Mouse (Mus musculus) lung, postnatal 0 days (tissue): ENCODE measurements around the gene Gm44503.

Experiments
- CTCF ChIP-seq: IDR thresholded peaks from 2 replicates; pipeline ENCODE4 v1.5.1; 2016; ENCODE audit warnings: antibody characterized with exemption, mild to moderate bottlenecking
- EP300 ChIP-seq: IDR thresholded peaks from 2 replicates; pipeline ENCODE4 v1.6.1; 2016; ENCODE audit warnings: antibody characterized with exemption, mild to moderate bottlenecking, control low read depth

- TF ChIP-seq CTCF (no peak), EP300 (no peak)
These were observed 87.1 kb downstream of the Gm44503 start for GRCm38 (mm10) chr9:73045711-73046110.
